Mouse (Mus musculus) heart, adult 2 months (tissue): ENCODE measurements around the gene Ptges2. TPM values are rescaled to one million over a fixed set of nuclear protein-coding genes. Genes with fewer than 3 reads are reported as not detected.

Experiments
- DNase-seq, 2 experiments: peaks; one replicate each; pipeline ENCODE4 v3.0.0; 2021
- H3K27ac ChIP-seq: fragments of 200-600 bp; 2 replicates; pipeline ENCODE4 v1.8.1; 2022
- H3K27me3 ChIP-seq: fragments of 200-500 bp; 2 replicates; pipeline ENCODE4 v1.6.1; 2012; ENCODE audit warnings: mild to moderate bottlenecking, low read length, inconsistent platforms, mixed read lengths; ENCODE audit not compliant: control insufficient read depth, insufficient read depth
- H3K36me3 ChIP-seq: fragments of 200-500 bp; 2 replicates; pipeline ENCODE4 v1.6.1; 2012; ENCODE audit warnings: low read length, inconsistent platforms; ENCODE audit not compliant: control insufficient read depth, insufficient read depth
- H3K4me1 ChIP-seq: fragments of 200-500 bp; 2 replicates; pipeline ENCODE4 v1.6.1; 2011; ENCODE audit warnings: low read length; ENCODE audit not compliant: control insufficient read depth, insufficient read depth
- H3K4me3 ChIP-seq: fragments of 200-600 bp; 2 replicates; pipeline ENCODE4 v1.8.1; 2022
- H3K79me2 ChIP-seq: fragments of 200-500 bp; replicated peaks from 2 replicates; pipeline ENCODE4 v1.6.1; 2012; ENCODE audit warnings: mild to moderate bottlenecking, inconsistent platforms, low read length, moderate library complexity, mixed read lengths; ENCODE audit not compliant: control insufficient read depth, insufficient read depth
- H3K9ac ChIP-seq: fragments of 200-500 bp; 2 replicates; pipeline ENCODE4 v1.6.1; 2012; ENCODE audit warnings: low read depth, mild to moderate bottlenecking, control low read depth, inconsistent platforms, low read length, mixed read lengths
- CTCF ChIP-seq: fragments of 200-600 bp; IDR thresholded peaks from 2 replicates; pipeline ENCODE4 v1.8.1; 2022; ENCODE audit warnings: antibody characterized with exemption, mild to moderate bottlenecking, moderate library complexity
- EP300 ChIP-seq: fragments of 200-500 bp; IDR thresholded peaks from 2 replicates; pipeline ENCODE4 v1.6.1; 2011; ENCODE audit warnings: low read depth, low read length, control low read depth; ENCODE audit not compliant: insufficient read depth
- POLR2A ChIP-seq: fragments of 200-500 bp; IDR thresholded peaks from 2 replicates; pipeline ENCODE4 v1.6.1; 2011; ENCODE audit warnings: mild to moderate bottlenecking, low read depth, low read length, control low read depth; ENCODE audit not compliant: insufficient read depth
- WGBS: fragments of 180-500 bp; shearing (Covaris S2); methylation state at CpG from one replicate; pipeline ENCODE4 v1.1.7; 2018; 5-methylcytosine and 5-hydroxymethylcytosine counted together
- intact Hi-C: fragments of 180-260 bp; cut with DNase I; formaldehyde crosslinking; loops from one replicate; pipeline ENCODE4 v1.15.1; 2025
- polyA plus RNA-seq: library from polyadenylated mRNA; depleted of rRNA; stranded (reverse); fragments of >200 nt; gene quantifications from 2 replicates; pipeline ENCODE4 v1.2.3, GENCODE M21; 2012
- total RNA-seq, 2 experiments: library from RNA; stranded (reverse); gene quantifications; 2 replicates each; pipeline ENCODE4 v1.2.3; 2021

The Ptges2 gene
- total and polyA plus RNA-seq, 3 experiments: 58.6 to 68.8 (median 68.2) TPM

DNA sequence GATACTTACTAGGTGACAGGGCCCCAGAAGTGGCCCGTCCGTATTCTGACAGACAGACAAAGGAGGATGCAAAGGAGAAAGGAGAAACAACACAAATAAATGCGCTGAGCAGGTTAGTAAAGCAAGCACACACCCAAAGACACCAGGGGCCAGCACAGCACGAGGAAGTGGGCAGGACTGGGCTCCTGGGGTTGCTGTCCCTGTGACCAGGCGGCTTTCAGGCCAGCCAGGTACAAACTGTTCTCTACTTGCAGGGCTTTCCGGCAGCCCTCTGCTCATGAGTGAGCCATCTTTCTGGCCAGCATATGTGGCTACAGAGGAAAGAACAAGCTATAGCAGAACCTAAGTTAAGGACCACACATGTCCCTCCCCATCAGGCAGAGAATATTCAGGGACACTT lies 25.0 kb downstream of the Ptges2 start:
- DNase-seq: no peak
- Histone ChIP-seq H3K4me3 (no peak overlapping the region), H3K79me2 (no peaks in the 10 kb centered on the region), H3K36me3 (peaks cover 7% of the 10 kb centered on the region; the same call in 1 of the 2 replicates), H3K27ac (no peak overlapping the region), H3K27me3 (no peaks in the 10 kb centered on the region), H3K9ac (no peak overlapping the region), H3K4me1 (peaks cover 20% of the 10 kb centered on the region)
- TF ChIP-seq CTCF (no peak), EP300 (0 out of 2 replicates have a peak, but pooled peaks have one; percentile 19), POLR2A (no peak)
- intact Hi-C loops: loop anchor here (5.0 kb wide), 1 partner anchor 67 kb away; no protein-coding TSS in a partner anchor
- WGBS: 82% methylated on average over 6 of the region's 6 CpGs

DNA sequence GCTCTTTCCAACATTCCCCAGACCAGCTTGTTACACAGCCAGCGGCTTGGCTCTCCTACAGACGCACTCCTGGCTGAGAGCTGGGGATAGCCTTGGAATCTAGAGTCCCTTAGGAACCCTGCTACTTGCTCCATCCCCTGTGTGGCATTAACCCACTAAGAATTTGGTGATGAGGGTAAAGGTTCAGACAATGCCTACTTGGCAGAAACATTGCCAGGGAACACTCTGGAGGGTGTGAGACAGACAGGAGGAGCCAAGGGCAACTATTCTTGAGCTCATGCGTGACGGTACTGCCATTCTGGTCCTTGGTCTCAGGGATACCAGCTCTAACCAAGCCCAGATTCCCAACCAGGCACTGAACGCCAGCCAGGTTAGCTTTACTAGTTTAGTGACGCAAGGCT lies 26.2 kb downstream of the Ptges2 start:
- Histone ChIP-seq H3K36me3 (peaks cover 7% of the 10 kb centered on the region; the same call in 1 of the 2 replicates), H3K27ac (peak overlapping the region; percentile 8; the same call in 1 of the 2 replicates), H3K79me2 (no peaks in the 10 kb centered on the region), H3K4me3 (no peak overlapping the region), H3K9ac (no peak overlapping the region), H3K4me1 (peaks cover 20% of the 10 kb centered on the region), H3K27me3 (no peaks in the 10 kb centered on the region)
- DNase-seq: peak in 1 of 2 experiments; percentile 37
- no peak for TF ChIP-seq EP300
- TF ChIP-seq POLR2A: no peak
- TF ChIP-seq CTCF: no peak
- intact Hi-C loops: loop anchor here (2.0 to 5.0 kb wide), 2 partner anchors 29 to 65 kb away; partner anchors contain the start of genes Naif1 and Slc25a25
- WGBS: 78% methylated on average over 6 of the region's 6 CpGs

DNA sequence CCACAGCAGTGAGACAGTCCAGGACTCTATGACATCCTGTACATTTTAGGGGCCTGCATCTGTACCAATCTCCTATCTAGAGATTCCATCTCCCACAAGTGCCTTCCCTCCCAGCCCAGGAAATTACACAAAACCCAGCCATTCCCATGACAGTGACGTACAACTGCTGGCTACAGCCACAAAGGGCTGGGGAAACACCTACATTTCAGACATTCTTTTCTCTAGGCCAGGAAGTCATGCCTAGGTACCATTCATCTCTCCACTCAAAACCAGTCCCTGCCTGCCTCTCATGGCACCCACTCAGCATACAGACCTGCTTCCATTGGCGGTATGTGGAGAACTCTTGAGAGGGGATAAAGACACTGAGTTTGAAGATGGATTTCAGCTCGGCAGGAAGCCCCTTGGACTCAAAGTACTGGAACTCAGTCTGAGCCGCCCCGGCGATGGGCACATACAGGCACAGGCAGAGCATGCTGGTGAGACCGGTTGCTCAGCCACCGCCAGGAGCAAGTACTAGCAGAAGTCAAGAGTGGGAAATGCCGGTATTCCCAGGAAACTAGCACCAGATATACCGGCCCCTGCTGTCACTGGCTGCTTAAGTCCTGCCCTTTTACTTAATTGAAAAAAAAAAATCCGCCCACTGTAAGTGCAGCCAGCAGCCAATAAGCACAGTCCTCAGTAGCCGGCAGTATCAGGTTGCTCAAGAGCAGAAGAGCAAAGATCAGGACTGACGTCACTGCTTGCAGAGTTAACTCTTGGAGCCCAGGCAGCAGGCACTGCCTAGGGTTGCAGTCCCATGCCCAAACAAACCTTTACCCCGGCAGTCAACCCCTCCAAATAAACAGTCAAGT lies 28.0 kb downstream of the Ptges2 start:
- H3K4me1 ChIP-seq: peaks cover 27% of the 10 kb centered on the region
- peak overlapping the region; percentile 59 for H3K4me3 ChIP-seq
- H3K9ac ChIP-seq: peak overlapping the region; percentile 63
- TF ChIP-seq EP300 (peak; percentile 83), CTCF (peak; percentile 35), POLR2A (peak; percentile 84)
- H3K79me2 ChIP-seq: no peaks in the 10 kb centered on the region
- no peaks in the 10 kb centered on the region for H3K27me3 ChIP-seq
- intact Hi-C loops: loop anchor here (2.0 to 5.0 kb wide), 3 partner anchors 27 to 64 kb away; partner anchors contain the start of genes Naif1 and Slc25a25
- 1% methylated on average over 14 of the region's 14 CpGs for WGBS
- DNase-seq: peak; percentile 72 to 83
- peak overlapping the region; percentile 94 for H3K27ac ChIP-seq
- 0 out of 2 replicates have a peak, but pooled peaks cover 7% of the 10 kb centered on the region for H3K36me3 ChIP-seq

DNA sequence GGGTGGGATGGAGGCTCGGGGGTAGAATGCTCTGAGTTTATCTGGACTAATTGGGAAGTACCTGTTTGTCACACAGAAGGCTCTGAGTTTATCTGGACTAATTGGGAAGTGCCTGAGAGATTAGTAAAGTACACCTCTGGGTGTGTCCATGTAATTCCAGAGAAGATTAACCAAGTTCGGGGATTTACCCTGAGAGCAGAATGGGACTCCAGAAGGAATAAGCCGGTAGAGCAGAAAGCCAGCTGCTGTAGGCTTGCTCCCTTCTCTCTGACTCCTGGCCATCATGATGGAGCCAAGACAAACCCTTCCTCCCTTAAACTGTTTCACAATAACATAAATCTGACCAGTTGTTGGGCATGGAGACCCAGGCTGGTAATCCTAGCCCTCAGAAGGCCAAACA lies 29.1 kb downstream of the Ptges2 start:
- H3K4me3 ChIP-seq: no peak overlapping the region
- TF ChIP-seq CTCF: no peak
- no peak for TF ChIP-seq EP300
- no peak for TF ChIP-seq POLR2A
- no peaks in the 10 kb centered on the region for H3K27me3 ChIP-seq
- peaks cover 30% of the 10 kb centered on the region for H3K4me1 ChIP-seq
- 0 out of 2 replicates have a peak, but pooled peaks cover 4% of the 10 kb centered on the region for H3K36me3 ChIP-seq
- peak overlapping the region; percentile 94 for H3K27ac ChIP-seq
- intact Hi-C loops: loop anchor here (2.0 to 5.0 kb wide), 2 partner anchors 28 to 63 kb away; no protein-coding TSS in a partner anchor
- no peaks in the 10 kb centered on the region for H3K79me2 ChIP-seq
- H3K9ac ChIP-seq: no peak overlapping the region
- WGBS: 27% methylated on average over 3 of the region's 3 CpGs
- DNase-seq: no peak

DNA sequence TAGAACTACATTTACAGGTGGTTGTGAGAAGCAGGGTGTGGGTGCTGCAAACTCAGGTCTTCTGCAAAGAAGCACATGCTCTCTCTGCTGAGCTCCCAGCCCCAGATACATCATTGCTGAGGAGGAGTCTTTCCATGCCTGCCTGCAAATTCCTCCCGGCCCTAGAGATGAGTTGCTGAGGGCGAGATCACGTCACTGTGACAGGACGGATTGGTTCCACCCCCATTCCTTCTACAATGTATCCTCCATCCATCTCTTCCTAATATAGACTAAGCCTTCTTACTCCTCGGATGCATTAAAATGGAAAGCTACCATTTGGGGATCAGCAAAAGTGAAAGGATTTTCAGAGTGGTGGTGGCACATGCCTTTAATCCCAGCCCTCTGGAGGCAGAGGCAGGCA lies 29.9 kb downstream of the Ptges2 start:
- 0 out of 2 replicates have a peak, but pooled peaks cover 2% of the 10 kb centered on the region for H3K79me2 ChIP-seq
- 77% methylated on average over 5 of the region's 5 CpGs for WGBS
- intact Hi-C loops: loop anchor here (2.0 kb wide), 1 partner anchor 29 kb away; no protein-coding TSS in a partner anchor
- no peak overlapping the region for H3K4me3 ChIP-seq
- DNase-seq: peak in 1 of 2 experiments; percentile 4
- H3K36me3 ChIP-seq: peaks cover 3% of the 10 kb centered on the region; the same call in 1 of the 2 replicates
- no peak for TF ChIP-seq POLR2A
- TF ChIP-seq EP300: no peak
- TF ChIP-seq CTCF: no peak
- no peak overlapping the region for H3K27ac ChIP-seq
- no peaks in the 10 kb centered on the region for H3K27me3 ChIP-seq
- H3K9ac ChIP-seq: no peak overlapping the region
- peaks cover 35% of the 10 kb centered on the region for H3K4me1 ChIP-seq
